Mouse (Mus musculus): Measurements from ENCODE around the gene Ccdc115.

DNA sequence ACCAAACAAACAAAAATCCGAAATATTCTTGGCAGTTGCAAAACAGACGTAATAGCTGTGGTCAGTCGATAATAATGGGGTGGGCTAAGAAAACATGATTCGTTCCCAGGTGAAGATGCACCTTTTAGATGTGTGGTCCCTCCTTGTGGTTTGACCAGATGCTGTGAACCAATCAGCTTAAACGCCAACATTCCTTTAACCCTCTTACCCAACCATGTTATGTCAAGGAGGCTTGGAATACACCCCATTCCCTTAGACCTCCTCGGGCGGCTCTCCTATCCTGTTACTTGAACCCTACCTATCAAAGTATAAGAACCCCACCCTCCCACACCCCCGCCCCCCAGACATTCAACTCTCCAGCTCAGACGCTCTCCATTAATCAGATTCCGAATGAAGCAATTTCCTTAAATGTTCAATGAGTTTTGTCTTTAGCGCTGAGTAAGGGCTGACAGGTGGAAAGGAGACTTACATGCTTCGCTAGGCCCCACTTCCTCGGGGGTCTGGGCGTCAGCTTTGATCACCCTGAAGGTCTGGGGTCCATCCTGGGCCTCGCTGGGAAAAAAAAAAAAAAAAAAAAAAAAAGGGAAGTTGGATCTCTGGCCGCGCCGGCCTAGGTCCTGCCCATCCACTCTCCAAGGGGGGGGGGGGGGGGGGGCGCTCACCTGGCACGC is 956 bp downstream of the Ccdc115 start:
- TF ChIP-seq CTCF (conservative IDR thresholded peaks at IDR 0.05; ENCODE audit: low read length) (no peak), NANOG (IDR thresholded peaks at IDR 0.05; ENCODE audit: borderline replicate concordance, low read length) (no peak), POU5F1 (IDR thresholded peaks at IDR 0.05; ENCODE audit: borderline replicate concordance, low read length) (no peak)

All from E14TG2a.4 (cell line).